Mouse (Mus musculus): ENCODE data around the gene Slc35c2. TPM values are rescaled to one million over a fixed set of nuclear protein-coding genes. Genes with fewer than 3 reads are reported as not detected.

Slc35c2 gene
- total RNA-seq, 1 experiment = 36.4 TPM

GRCm38 (mm10) chr2:165297429-165297828 lies 9.8 kb upstream of the Slc35c2 start:
- Histone ChIP-seq H3K4me3 (ENCODE audit: insufficient read depth in 1 of 2, low read depth in 1 of 2, low read length in 2 of 2, poor library complexity in 1 of 2, severe bottlenecking in 1 of 2) (no peak overlapping the region), H3K9me3 (ENCODE audit: control insufficient read depth, insufficient read depth, low read depth, low read length) (no peaks in the 10 kb centered on the region), H3K36me3 (ENCODE audit: control insufficient read depth, insufficient read depth, low read length, poor library complexity, severe bottlenecking) (peaks cover 44% of the 10 kb centered on the region), H3K4me1 (ENCODE audit: control insufficient read depth in 2 of 2, insufficient read depth in 2 of 2, low read length in 2 of 2, poor library complexity in 1 of 2) (no peaks in the 10 kb centered on the region), H3K27ac (ENCODE audit: insufficient read depth, low read depth, low read length, poor library complexity, severe bottlenecking) (no peak overlapping the region), H3K9ac (ENCODE audit: insufficient read depth, low read depth, low read length, poor library complexity, severe bottlenecking) (no peak overlapping the region)
- TF ChIP-seq ZC3H11A (IDR thresholded peaks at IDR 0.05; ENCODE audit: borderline replicate concordance, low read depth, low read length) (no peak), CHD2 (IDR thresholded peaks at IDR 0.05; ENCODE audit: low read depth, low read length) (no peak), ZNF384 (IDR thresholded peaks at IDR 0.05; ENCODE audit: low read depth, low read length) (no peak), MAFK (IDR thresholded peaks at IDR 0.05; ENCODE audit: insufficient read depth, low read depth, low read length) (no peak), HCFC1 (IDR thresholded peaks at IDR 0.05; ENCODE audit: borderline replicate concordance, insufficient read depth, low read length) (no peak)
- DNase-seq (ENCODE audit: low read depth, low spot score) = no peak
- in situ Hi-C loops (cut with MboI; ENCODE audit: low sequenced_read_pairs in 2 of 2, unreplicated experiment in 2 of 2) = no loop called here

- Histone ChIP-seq H3K36me3 (ENCODE audit: control insufficient read depth, insufficient read depth, low read length, poor library complexity, severe bottlenecking) (peaks cover 50% of the 10 kb centered on the region), H3K4me1 (ENCODE audit: control insufficient read depth in 2 of 2, insufficient read depth in 2 of 2, low read length in 2 of 2, poor library complexity in 1 of 2) (no peaks in the 10 kb centered on the region), H3K9me3 (ENCODE audit: control insufficient read depth, insufficient read depth, low read depth, low read length) (no peaks in the 10 kb centered on the region), H3K27ac (ENCODE audit: insufficient read depth, low read depth, low read length, poor library complexity, severe bottlenecking) (no peak overlapping the region), H3K4me3 (ENCODE audit: insufficient read depth in 1 of 2, low read depth in 1 of 2, low read length in 2 of 2, poor library complexity in 1 of 2, severe bottlenecking in 1 of 2) (no peak overlapping the region), H3K9ac (ENCODE audit: insufficient read depth, low read depth, low read length, poor library complexity, severe bottlenecking) (no peak overlapping the region)
- in situ Hi-C loops (cut with MboI; ENCODE audit: low sequenced_read_pairs in 2 of 2, unreplicated experiment in 2 of 2) = no loop called here
- no peak for DNase-seq (ENCODE audit: low read depth, low spot score)
- no peak for TF ChIP-seq ZNF384 (IDR thresholded peaks at IDR 0.05; ENCODE audit: low read depth, low read length)
- TF ChIP-seq HCFC1 (IDR thresholded peaks at IDR 0.05; ENCODE audit: borderline replicate concordance, insufficient read depth, low read length) = no peak
- no peak for TF ChIP-seq CHD2 (IDR thresholded peaks at IDR 0.05; ENCODE audit: low read depth, low read length)
- no peak for TF ChIP-seq MAFK (IDR thresholded peaks at IDR 0.05; ENCODE audit: insufficient read depth, low read depth, low read length)
- no peak for TF ChIP-seq ZC3H11A (IDR thresholded peaks at IDR 0.05; ENCODE audit: borderline replicate concordance, low read depth, low read length)
These were observed 8.9 kb upstream of the Slc35c2 start for GRCm38 (mm10) chr2:165296571-165296970.

GRCm38 (mm10) chr2:165288315-165289031 lies 804 bp upstream of the Slc35c2 start:
- H3K36me3 ChIP-seq (ENCODE audit: control insufficient read depth, insufficient read depth, low read length, poor library complexity, severe bottlenecking) = peaks cover 21% of the 10 kb centered on the region
- H3K9ac ChIP-seq (ENCODE audit: insufficient read depth, low read depth, low read length, poor library complexity, severe bottlenecking) = peak overlapping the region; percentile 50; the same call in 1 of the 2 replicates
- no peaks in the 10 kb centered on the region for H3K9me3 ChIP-seq (ENCODE audit: control insufficient read depth, insufficient read depth, low read depth, low read length)
- in situ Hi-C loops (cut with MboI; ENCODE audit: low sequenced_read_pairs in 2 of 2, unreplicated experiment in 2 of 2) = loop anchor here in 1 of 2 experiments (10.0 kb wide), 1 partner anchor 214 kb away; no protein-coding TSS in a partner anchor
- H3K4me3 ChIP-seq (ENCODE audit: insufficient read depth in 1 of 2, low read depth in 1 of 2, low read length in 2 of 2, poor library complexity in 1 of 2, severe bottlenecking in 1 of 2) = peak overlapping the region; percentile 75 to 76; a peak in 3 of 4 replicates
- no peak for DNase-seq (ENCODE audit: low read depth, low spot score)
- no peak overlapping the region for H3K27ac ChIP-seq (ENCODE audit: insufficient read depth, low read depth, low read length, poor library complexity, severe bottlenecking)
- peaks cover 2 to 26% of the 10 kb centered on the region in 2 experiments; a peak in 2 of 4 replicates for H3K4me1 ChIP-seq (ENCODE audit: control insufficient read depth in 2 of 2, insufficient read depth in 2 of 2, low read length in 2 of 2, poor library complexity in 1 of 2)
- TF ChIP-seq MAFK (IDR thresholded peaks at IDR 0.05; ENCODE audit: insufficient read depth, low read depth, low read length) (no peak), HCFC1 (IDR thresholded peaks at IDR 0.05; ENCODE audit: borderline replicate concordance, insufficient read depth, low read length) (no peak), ZC3H11A (IDR thresholded peaks at IDR 0.05; ENCODE audit: borderline replicate concordance, low read depth, low read length) (no peak), CHD2 (IDR thresholded peaks at IDR 0.05; ENCODE audit: low read depth, low read length) (no peak), ZNF384 (IDR thresholded peaks at IDR 0.05; ENCODE audit: low read depth, low read length) (no peak)

- Histone ChIP-seq H3K36me3 (ENCODE audit: control insufficient read depth, insufficient read depth, low read length, poor library complexity, severe bottlenecking) (peaks cover 11% of the 10 kb centered on the region), H3K27ac (ENCODE audit: insufficient read depth, low read depth, low read length, poor library complexity, severe bottlenecking) (no peak overlapping the region), H3K9ac (ENCODE audit: insufficient read depth, low read depth, low read length, poor library complexity, severe bottlenecking) (peak overlapping the region; percentile 78), H3K4me1 (ENCODE audit: control insufficient read depth in 2 of 2, insufficient read depth in 2 of 2, low read length in 2 of 2, poor library complexity in 1 of 2) (peaks cover 2 to 26% of the 10 kb centered on the region in 2 experiments; a peak in 2 of 4 replicates), H3K9me3 (ENCODE audit: control insufficient read depth, insufficient read depth, low read depth, low read length) (no peaks in the 10 kb centered on the region), H3K4me3 (ENCODE audit: insufficient read depth in 1 of 2, low read depth in 1 of 2, low read length in 2 of 2, poor library complexity in 1 of 2, severe bottlenecking in 1 of 2) (peak overlapping the region; percentile 75 to 76)
- TF ChIP-seq MAFK (IDR thresholded peaks at IDR 0.05; ENCODE audit: insufficient read depth, low read depth, low read length) (no peak), CHD2 (IDR thresholded peaks at IDR 0.05; ENCODE audit: low read depth, low read length) (no peak), ZNF384 (IDR thresholded peaks at IDR 0.05; ENCODE audit: low read depth, low read length) (no peak), ZC3H11A (IDR thresholded peaks at IDR 0.05; ENCODE audit: borderline replicate concordance, low read depth, low read length) (no peak), HCFC1 (IDR thresholded peaks at IDR 0.05; ENCODE audit: borderline replicate concordance, insufficient read depth, low read length) (no peak)
- DNase-seq (ENCODE audit: low read depth, low spot score) = no peak
- in situ Hi-C loops (cut with MboI; ENCODE audit: low sequenced_read_pairs in 2 of 2, unreplicated experiment in 2 of 2) = loop anchor here in 1 of 2 experiments (10.0 kb wide), 1 partner anchor 212 kb away; no protein-coding TSS in a partner anchor
These were observed 1.1 kb downstream of the Slc35c2 start for GRCm38 (mm10) chr2:165286361-165287201.
